Mouse (Mus musculus) heart, adult 9 months (tissue): ENCODE measurements around the gene Atg16l1.
"Not testable (repeated sequence)": the region's sequence is repeated elsewhere in the genome, so short reads cannot be mapped to it uniquely, and the experiment has no call there.

Experiments used
- DNase-seq, 2 experiments: peaks; one replicate each; pipeline ENCODE4 v3.0.0; 2022; ENCODE audit warnings: low spot score in 2 of 2

The Atg16l1 gene

GRCm38 (mm10) chr1:87773336-87773735 lies 17.7 kb downstream of the Atg16l1 start:
- no peak for DNase-seq

GRCm38 (mm10) chr1:87774845-87775244 lies 19.2 kb downstream of the Atg16l1 start:
- DNase-seq, result no peak

- no peak for DNase-seq
Observed at GRCm38 (mm10) chr1:87779204-87779785, 23.6 kb downstream of the Atg16l1 start.

- DNase-seq, result peak; percentile 8 to 27
Observed at GRCm38 (mm10) chr1:87785703-87786102, 30.0 kb downstream of the Atg16l1 start.

- peak in 1 of 2 experiments; percentile 11 for DNase-seq
Observed at GRCm38 (mm10) chr1:87786251-87786650, 30.6 kb downstream of the Atg16l1 start.

- DNase-seq, result no peak
Observed at GRCm38 (mm10) chr1:87789665-87790064, 34.0 kb downstream of the Atg16l1 start.

GRCm38 (mm10) chr1:87792438-87793137 lies 36.9 kb downstream of the Atg16l1 start:
- no peak for DNase-seq

GRCm38 (mm10) chr1:87793138-87793449 lies 37.4 kb downstream of the Atg16l1 start:
- no peak for DNase-seq

- DNase-seq, result no peak
Observed at GRCm38 (mm10) chr1:87797702-87798101, 42.0 kb downstream of the Atg16l1 start.

GRCm38 (mm10) chr1:87798306-87798705 lies 42.6 kb downstream of the Atg16l1 start:
- DNase-seq, result no peak

GRCm38 (mm10) chr1:87803576-87803975 lies 47.9 kb downstream of the Atg16l1 start, which contains the start of gene Sag:
Sag (plus strand) TSS chr1:87803680.
- no peak for DNase-seq

- DNase-seq, result no peak
Observed at GRCm38 (mm10) chr1:87807751-87808150, 52.1 kb downstream of the Atg16l1 start.

- DNase-seq, result no peak
Observed at GRCm38 (mm10) chr1:87811391-87811790, 55.7 kb downstream of the Atg16l1 start.

- DNase-seq, result no peak
Observed at GRCm38 (mm10) chr1:87812061-87812460, 56.4 kb downstream of the Atg16l1 start.

- no peak for DNase-seq
Observed at GRCm38 (mm10) chr1:87813155-87813554, 57.5 kb downstream of the Atg16l1 start.

GRCm38 (mm10) chr1:87813681-87814080 lies 58.0 kb downstream of the Atg16l1 start:
- peak in 1 of 2 experiments; percentile 21 for DNase-seq

- no peak for DNase-seq
Observed at GRCm38 (mm10) chr1:87824420-87824995, 68.8 kb downstream of the Atg16l1 start.

GRCm38 (mm10) chr1:87825281-87825680 lies 69.6 kb downstream of the Atg16l1 start:
- no peak for DNase-seq

- no peak for DNase-seq
Observed at GRCm38 (mm10) chr1:87825991-87826390, 70.3 kb downstream of the Atg16l1 start.

GRCm38 (mm10) chr1:87826474-87826873 lies 70.8 kb downstream of the Atg16l1 start:
- peak; percentile 29 to 62 for DNase-seq

- DNase-seq, result not testable (repeated sequence)
Observed at GRCm38 (mm10) chr1:87827476-87827875, 71.8 kb downstream of the Atg16l1 start.

GRCm38 (mm10) chr1:87828185-87828584 lies 72.5 kb downstream of the Atg16l1 start:
- peak; percentile 68 to 82 for DNase-seq

GRCm38 (mm10) chr1:87828926-87829580 lies 73.4 kb downstream of the Atg16l1 start:
- no peak for DNase-seq
